Mouse (Mus musculus) CH12.LX (cell line): ENCODE results near the gene Fbln5. TPM values are rescaled to one million over a fixed set of nuclear protein-coding genes. Genes with fewer than 3 reads are reported as not detected.
A peak's percentile ranks its signal among the peaks of the same experiment; 100 is the strongest.

Experiments used
- DNase-seq: peaks from one replicate; pipeline ENCODE4 v3.0.0-alpha.2; 2013; ENCODE audit errors: extremely low read depth
- H3K27ac ChIP-seq: 2 replicates; pipeline ENCODE4 v1.5.1; 2012; ENCODE audit warnings: low read depth, mild to moderate bottlenecking, control low read depth, moderate library complexity; ENCODE audit not compliant: insufficient read depth
- H3K27me3 ChIP-seq: replicated peaks from 2 replicates; pipeline ENCODE3; 2012; ENCODE audit warnings: inconsistent platforms
- H3K36me3 ChIP-seq, 2 experiments: replicated peaks in 1 of 2; 2 replicates each; pipeline versions ENCODE3 to v1.6.1; 2012; ENCODE audit warnings: inconsistent platforms in 1 of 2, low read length in 1 of 2, mild to moderate bottlenecking in 1 of 2, mixed read lengths in 1 of 2, moderate library complexity in 1 of 2; ENCODE audit not compliant: control insufficient read depth in 1 of 2, insufficient read depth in 1 of 2
- H3K4me1 ChIP-seq, 2 experiments: 2 replicates each; pipeline ENCODE4 v1.6.1; 2012; ENCODE audit warnings: inconsistent platforms in 1 of 2, moderate library complexity in 1 of 2; ENCODE audit not compliant: insufficient read depth in 2 of 2, control insufficient read depth in 1 of 2
- H3K4me2 ChIP-seq: 2 replicates; pipeline ENCODE4 v1.6.1; 2012; ENCODE audit warnings: low read depth, mild to moderate bottlenecking, control low read depth; ENCODE audit not compliant: poor library complexity, insufficient read depth, severe bottlenecking
- H3K4me3 ChIP-seq, 3 experiments: fragments of 150-350 bp in 1 of 3; sonication (generic) in 1 of 3; replicated peaks in 1 of 3; 2 replicates each; pipeline versions ENCODE3 to v1.5.1; 2011 to 2012; ENCODE audit warnings: low read depth in 2 of 3, low read length in 2 of 3, mild to moderate bottlenecking in 2 of 3, moderate library complexity in 2 of 3, control low read depth in 1 of 3, improper control_type of control experiment in 1 of 3, inconsistent platforms in 1 of 3, mixed read lengths in 1 of 3; ENCODE audit not compliant: poor library complexity in 1 of 3
- H3K79me2 ChIP-seq: replicated peaks from 2 replicates; pipeline ENCODE4 v1.6.1; 2012; ENCODE audit warnings: mild to moderate bottlenecking, moderate library complexity; ENCODE audit not compliant: control insufficient read depth, poor library complexity, insufficient read depth, severe bottlenecking; ENCODE audit errors: extremely low read depth
- H3K9ac ChIP-seq: 2 replicates; pipeline ENCODE4 v1.6.1; 2012; ENCODE audit warnings: low read depth, mild to moderate bottlenecking, control low read depth, moderate library complexity; ENCODE audit not compliant: insufficient read depth
- H3K9me3 ChIP-seq: replicated peaks from 2 replicates; pipeline ENCODE3; 2012; ENCODE audit warnings: low read length, inconsistent platforms, mixed read lengths
- CTCF ChIP-seq, 2 experiments: IDR thresholded peaks in 1 of 2; conservative IDR thresholded peaks in 1 of 2; 2 replicates each; pipeline ENCODE4 v1.5.1; 2011 to 2012; ENCODE audit warnings: low read depth in 2 of 2, low read length in 2 of 2, improper control_type of control experiment in 1 of 2, inconsistent platforms in 1 of 2, mild to moderate bottlenecking in 1 of 2, moderate library complexity in 1 of 2
- ELF1 ChIP-seq: IDR thresholded peaks from 2 replicates; pipeline ENCODE4 v1.6.1; 2014; ENCODE audit warnings: low read depth, mild to moderate bottlenecking, inconsistent platforms, low read length, improper control_type of control experiment
- HCFC1 ChIP-seq: IDR thresholded peaks from 2 replicates; pipeline ENCODE4 v1.6.1; 2012; ENCODE audit warnings: low read depth, mild to moderate bottlenecking, inconsistent platforms, low read length, improper control_type of control experiment
- JUND ChIP-seq: conservative IDR thresholded peaks from 2 replicates; pipeline ENCODE4 v1.6.1; 2011; ENCODE audit warnings: low read depth, low read length, improper control_type of control experiment
- NRF1 ChIP-seq: IDR thresholded peaks from 2 replicates; pipeline ENCODE4 v1.6.1; 2014; ENCODE audit warnings: low read depth, mild to moderate bottlenecking, inconsistent platforms, low read length, improper control_type of control experiment, moderate library complexity
- POLR2A ChIP-seq: IDR thresholded peaks from 2 replicates; pipeline ENCODE4 v1.6.1; 2011; ENCODE audit warnings: low read depth, mild to moderate bottlenecking, improper control_type of control experiment, low read length
- POLR2AphosphoS2 ChIP-seq: IDR thresholded peaks from 2 replicates; pipeline ENCODE4 v1.6.1; 2011; ENCODE audit warnings: low read depth, low read length, improper control_type of control experiment
- RAD21 ChIP-seq: IDR thresholded peaks from 2 replicates; pipeline ENCODE4 v1.6.1; 2011; ENCODE audit warnings: low read depth, mild to moderate bottlenecking, low read length, improper control_type of control experiment, moderate library complexity
- SIN3A ChIP-seq: IDR thresholded peaks from 2 replicates; pipeline ENCODE4 v1.6.1; 2012; ENCODE audit warnings: low read length, improper control_type of control experiment, inconsistent platforms
- SMC3 ChIP-seq: IDR thresholded peaks from 2 replicates; pipeline ENCODE4 v1.6.1; 2011; ENCODE audit warnings: low read depth, low read length, improper control_type of control experiment
- TBP ChIP-seq: conservative IDR thresholded peaks from 2 replicates; pipeline ENCODE4 v1.6.1; 2011; ENCODE audit warnings: low read depth, low read length, improper control_type of control experiment
- TCF12 ChIP-seq: IDR thresholded peaks from 2 replicates; pipeline ENCODE4 v1.6.1; 2014; ENCODE audit warnings: low read depth, mild to moderate bottlenecking, inconsistent platforms, low read length, improper control_type of control experiment
- dilution Hi-C: fragments of 300-500 bp; cut with MboI; formaldehyde crosslinking; loops from 2 replicates; pipeline ENCODE4 v1.14.3; 2020; ENCODE audit warnings: low sequenced_read_pairs; ENCODE audit not compliant: extremely low pct_unique_long_range_greater_than_20kb, extremely low pct_ligation_motif_present
- in situ Hi-C: fragments of 300-500 bp; cut with MboI; formaldehyde crosslinking; loops from 3 replicates; pipeline ENCODE4 v1.14.3; 2019; ENCODE audit warnings: low sequenced_read_pairs, low pct_ligation_motif_present, low pct_unique_long_range_greater_than_20kb, mixed read lengths
- polyA plus RNA-seq: library from polyadenylated mRNA; unstranded; fragments of >175 nt; gene quantifications from 2 replicates; pipeline ENCODE4 v1.2.1, GENCODE M21; 2012; ENCODE audit warnings: low read depth; ENCODE audit not compliant: insufficient read length
- total RNA-seq, 2 experiments: library from RNA; depleted of rRNA; stranded (reverse); fragments of 300-350 nt in 1 of 2; fragments of >200 nt in 1 of 2; gene quantifications; 2 replicates each; pipeline ENCODE4 v1.2.3; 2012 to 2014

The Fbln5 gene
- total and polyA plus RNA-seq, 3 experiments = 0.04 to 3.2 (median 0.11) TPM

DNA sequence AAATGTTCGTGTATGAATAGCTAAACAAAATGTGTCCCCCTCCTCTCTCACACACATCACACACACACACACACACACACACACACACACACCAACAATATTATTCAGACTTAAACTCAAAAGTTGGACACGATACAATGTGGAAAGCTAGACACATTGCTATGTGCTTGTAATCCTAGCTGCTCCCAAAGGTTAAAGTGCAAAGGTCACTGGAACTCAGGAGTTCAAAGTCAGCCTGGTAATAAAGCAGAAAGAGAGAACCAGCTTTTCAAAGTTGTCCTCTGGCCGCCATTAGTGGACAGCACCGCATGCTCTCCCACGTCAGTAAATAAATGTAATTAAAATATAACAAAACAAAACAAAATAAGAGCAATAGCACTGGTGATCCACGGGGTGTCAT is 3.1 kb downstream of the Fbln5 start:
- no peak overlapping the region for H3K27ac ChIP-seq
- DNase-seq = no peak
- H3K4me2 ChIP-seq = no peak overlapping the region
- no peaks in the 10 kb centered on the region for H3K79me2 ChIP-seq
- peaks cover 0 to 3% of the 10 kb centered on the region in 2 experiments; a peak in 1 of 4 replicates for H3K4me1 ChIP-seq
- no peaks in the 10 kb centered on the region for H3K27me3 ChIP-seq
- H3K9ac ChIP-seq = no peak overlapping the region
- dilution Hi-C loops (no loop called here), in situ Hi-C loops (loop anchor here (25.0 kb wide), 1 partner anchor 372 kb away; no protein-coding TSS in a partner anchor)
- no peaks in the 10 kb centered on the region for H3K9me3 ChIP-seq
- H3K36me3 ChIP-seq = no peaks in the 10 kb centered on the region
- no peak overlapping the region for H3K4me3 ChIP-seq
- TF ChIP-seq ELF1 (no peak), SIN3A (no peak), NRF1 (no peak)
- TF ChIP-seq, all 38 proteins: peak for 0

DNA sequence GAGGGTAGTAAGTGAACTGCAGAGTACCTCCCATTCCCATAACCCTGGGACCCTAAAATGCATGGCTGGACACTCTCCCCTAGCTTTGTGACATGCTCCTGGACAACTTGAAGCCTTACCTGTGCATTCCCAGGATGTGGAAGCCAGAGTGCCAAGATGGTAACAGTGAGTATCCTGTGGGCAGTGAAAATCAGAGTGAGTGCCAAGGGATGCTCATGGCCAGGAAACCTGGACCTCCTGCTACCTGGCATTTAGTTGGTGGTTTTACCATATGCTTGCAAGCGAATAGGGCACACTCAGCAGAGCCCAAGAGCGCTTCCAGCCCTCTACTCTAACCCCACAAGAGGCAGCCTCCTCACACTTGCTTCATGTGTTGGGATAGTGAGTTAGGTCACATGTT is 4.4 kb downstream of the Fbln5 start:
- dilution Hi-C loops = no loop called here
- Histone ChIP-seq H3K4me2 (no peak overlapping the region), H3K9ac (no peak overlapping the region), H3K79me2 (no peaks in the 10 kb centered on the region), H3K27ac (no peak overlapping the region), H3K9me3 (no peaks in the 10 kb centered on the region), H3K27me3 (peaks cover 3% of the 10 kb centered on the region), H3K4me1 (peaks cover 0 to 3% of the 10 kb centered on the region in 2 experiments; a peak in 1 of 4 replicates), H3K4me3 (no peak overlapping the region), H3K36me3 (no peaks in the 10 kb centered on the region)
- no peak for TF ChIP-seq POLR2AphosphoS2
- TF ChIP-seq CTCF (conservative IDR thresholded peaks at IDR 0.05 in 1 of 2, IDR thresholded peaks at IDR 0.05 in 1 of 2; ENCODE audit: low read depth in 2 of 2, low read length in 2 of 2) = no peak
- no peak for TF ChIP-seq HCFC1
- no peak for TF ChIP-seq NRF1
- no peak for TF ChIP-seq TBP
- TF ChIP-seq RAD21 = no peak
- no peak for TF ChIP-seq SIN3A
- in situ Hi-C loops = loop anchor here (25.0 kb wide), 1 partner anchor 373 kb away; no protein-coding TSS in a partner anchor
- no peak for DNase-seq

DNA sequence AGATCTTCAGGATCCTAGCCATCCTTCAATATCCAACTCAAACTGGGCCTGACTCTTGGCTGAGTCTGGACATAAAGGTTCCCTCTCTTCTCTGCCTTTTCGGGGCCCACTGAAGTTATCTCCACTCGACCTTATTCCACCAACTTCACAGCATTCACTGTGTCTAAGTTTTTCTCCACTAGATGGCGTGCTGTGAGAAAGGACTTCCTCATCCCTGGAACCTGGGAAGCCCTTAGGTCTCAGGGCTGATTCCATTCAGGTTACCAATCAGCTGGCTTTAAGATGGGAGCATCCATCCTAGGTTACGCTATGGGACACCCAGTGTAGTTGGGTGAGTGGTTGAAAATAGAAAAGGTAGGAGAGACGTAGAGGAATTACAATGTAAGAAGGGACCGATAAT is 7.7 kb downstream of the Fbln5 start:
- peak; percentile 18 for DNase-seq
- dilution Hi-C loops (no loop called here), in situ Hi-C loops (loop anchor here (25.0 kb wide), 1 partner anchor 376 kb away; no protein-coding TSS in a partner anchor)
- Histone ChIP-seq H3K79me2 (no peaks in the 10 kb centered on the region), H3K9ac (no peak overlapping the region), H3K27me3 (peaks cover 3% of the 10 kb centered on the region), H3K4me1 (peaks cover 0 to 3% of the 10 kb centered on the region in 2 experiments; a peak in 1 of 4 replicates), H3K4me2 (no peak overlapping the region), H3K4me3 (no peak overlapping the region), H3K36me3 (no peaks in the 10 kb centered on the region), H3K9me3 (no peaks in the 10 kb centered on the region), H3K27ac (no peak overlapping the region)
- TF ChIP-seq TCF12 (no peak), POLR2AphosphoS2 (no peak), POLR2A (no peak), CTCF (conservative IDR thresholded peaks at IDR 0.05 in 1 of 2, IDR thresholded peaks at IDR 0.05 in 1 of 2; ENCODE audit: low read depth in 2 of 2, low read length in 2 of 2) (peak; percentile 44 to 66; a peak in 3 of 4 replicates), RAD21 (peak; percentile 28), SMC3 (peak; percentile 59), JUND (no peak)
